12 mouse cellular contexts compared by ENCODE assay signal in the genomic region with DNA sequence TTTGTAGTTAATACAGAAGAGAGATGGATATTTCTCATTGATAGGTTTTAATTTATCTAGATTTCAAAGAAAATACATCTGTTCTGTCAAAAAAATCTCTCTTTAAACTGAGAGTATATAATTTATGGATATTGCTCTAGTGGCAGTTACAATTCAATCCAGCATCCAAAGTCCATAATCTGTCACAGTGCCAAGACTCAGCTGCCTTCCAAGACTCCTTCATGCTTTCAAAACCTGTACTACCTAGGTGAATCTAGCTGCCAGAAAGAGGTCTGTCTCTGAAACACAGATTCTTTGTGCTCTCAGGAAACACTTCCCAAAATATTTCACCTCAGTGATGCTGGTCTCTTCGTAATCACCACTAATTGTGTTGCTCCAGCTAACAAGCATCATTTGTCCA.
"Had no signal": no experiment of that assay in that cellular context is flagged by ENCODE, and none has a peak within 500 bp of the region (broad histone marks: within the 10 kb centered on the region; RNA-seq: fewer than 3 reads in every experiment).

No protein-coding gene starts in this region.

- DNase-seq: left cerebral cortex, postnatal 4 days; liver; liver, embryonic 13.5 days; liver, postnatal 0 days; lung, adult 18-20 months; lung, adult 2 months; lung, embryonic 14.5 days; lung, postnatal 10 days; lung, postnatal 14 days; lung, postnatal 36 days; lung, postnatal 4 days; midbrain, embryonic 14.5 days had no signal
